Mouse (Mus musculus) liver, embryonic 16.5 days (tissue): Measurements from ENCODE around the gene Pdpn. TPM values are rescaled to one million over a fixed set of nuclear protein-coding genes. Genes with fewer than 3 reads are reported as not detected.

Experiments used
- ATAC-seq: fragments of 200-750 bp; cut with Nextera tagmentation; 2 replicates; pipeline ENCODE4 v1.8.0; 2017; ENCODE audit warnings: low read depth, mild to moderate bottlenecking, moderate number of reproducible peaks, moderate library complexity
- H3K27ac ChIP-seq: fragments of 300-500 bp; sonication (generic); 2 replicates; pipeline ENCODE4 v1.5.1; 2014; ENCODE audit warnings: mild to moderate bottlenecking, low read length
- H3K27me3 ChIP-seq: fragments of 300-500 bp; sonication (generic); 2 replicates; pipeline ENCODE4 v1.6.1; 2014; ENCODE audit warnings: low read depth, low read length, mixed read lengths; ENCODE audit not compliant: control insufficient read depth, insufficient read depth
- H3K36me3 ChIP-seq: fragments of 300-500 bp; sonication (generic); 2 replicates; pipeline ENCODE4 v1.6.1; 2014; ENCODE audit warnings: mild to moderate bottlenecking; ENCODE audit not compliant: control insufficient read depth, insufficient read depth
- H3K4me1 ChIP-seq: fragments of 300-500 bp; sonication (generic); 2 replicates; pipeline ENCODE4 v1.6.1; 2014; ENCODE audit warnings: low read depth, low read length, mixed read lengths; ENCODE audit not compliant: control insufficient read depth
- H3K4me2 ChIP-seq: fragments of 300-500 bp; sonication (generic); 2 replicates; pipeline ENCODE4 v1.6.1; 2014; ENCODE audit warnings: low read depth, low read length, mixed read lengths
- H3K4me3 ChIP-seq: fragments of 300-500 bp; sonication (generic); 2 replicates; pipeline ENCODE4 v1.5.1; 2014; ENCODE audit warnings: low read depth, mild to moderate bottlenecking, low read length
- H3K9ac ChIP-seq: fragments of 300-500 bp; sonication (generic); 2 replicates; pipeline ENCODE4 v1.6.1; 2014; ENCODE audit warnings: low read depth, low read length
- H3K9me3 ChIP-seq: fragments of 300-500 bp; sonication (generic); replicated peaks from 2 replicates; pipeline ENCODE4 v1.6.1; 2016; ENCODE audit warnings: low read length; ENCODE audit not compliant: control insufficient read depth
- WGBS: fragments of 180-500 bp; shearing (Covaris S2); extraction: QIAGEN DNeasy Blood & Tissue Kit; methylation state at CpG from one replicate; pipeline ENCODE4 v1.1.7; 2014; ENCODE audit not compliant: insufficient replicate concordance; 5-methylcytosine and 5-hydroxymethylcytosine counted together
- polyA plus RNA-seq: library from polyadenylated mRNA; unstranded; fragments of >200 nt; fragmentation: Nextera tagmentation; extraction: Ambion mirVana; gene quantifications from 2 replicates; pipeline ENCODE4 v1.2.1, GENCODE M21; 2015

Pdpn gene
- polyA plus RNA-seq, 1 experiment from 2014 or later = 1.5 TPM

GRCm38 (mm10) chr4:143288880-143289279 is 10.5 kb downstream of the Pdpn start:
- Histone ChIP-seq H3K36me3 (no peaks in the 10 kb centered on the region), H3K9ac (no peak overlapping the region), H3K9me3 (no peaks in the 10 kb centered on the region), H3K4me1 (no peaks in the 10 kb centered on the region), H3K4me3 (no peak overlapping the region), H3K27me3 (no peaks in the 10 kb centered on the region), H3K4me2 (peak overlapping the region; percentile 14; the same call in 1 of the 2 replicates), H3K27ac (0 out of 2 replicates have a peak overlapping the region, but pooled peaks have one; percentile 11)
- peak; percentile 19; the same call in 1 of the 2 replicates for ATAC-seq
- 30% methylated on average over 7 of the region's 7 CpGs for WGBS

DNA sequence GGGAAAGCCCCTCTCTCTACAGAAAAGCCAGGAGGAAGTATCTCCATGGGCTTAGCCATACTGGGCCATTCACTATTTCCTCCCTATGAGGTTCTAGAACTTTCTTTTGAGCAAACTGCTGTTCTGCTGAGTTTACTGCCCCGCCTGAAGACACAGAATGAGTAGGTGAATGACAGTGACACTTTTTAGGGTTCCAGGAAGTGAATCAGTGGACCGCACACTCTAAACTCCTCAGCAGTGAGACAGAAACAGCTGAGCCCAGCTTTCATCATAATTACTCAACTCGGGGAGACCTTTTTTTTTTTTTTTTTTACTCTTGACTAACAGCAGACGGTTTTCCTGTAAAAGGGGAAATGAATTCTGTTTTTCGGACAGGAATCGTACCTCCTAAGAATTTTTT is 10.9 kb downstream of the Pdpn start:
- Histone ChIP-seq H3K4me1 (no peaks in the 10 kb centered on the region), H3K27ac (0 out of 2 replicates have a peak overlapping the region, but pooled peaks have one; percentile 11), H3K36me3 (no peaks in the 10 kb centered on the region), H3K4me2 (peak overlapping the region; percentile 14; the same call in 1 of the 2 replicates), H3K9me3 (no peaks in the 10 kb centered on the region), H3K4me3 (no peak overlapping the region), H3K27me3 (no peaks in the 10 kb centered on the region), H3K9ac (no peak overlapping the region)
- ATAC-seq = 0 out of 2 replicates have a peak, but pooled peaks have one; percentile 32
- 18% methylated on average over 6 of the region's 6 CpGs for WGBS

DNA sequence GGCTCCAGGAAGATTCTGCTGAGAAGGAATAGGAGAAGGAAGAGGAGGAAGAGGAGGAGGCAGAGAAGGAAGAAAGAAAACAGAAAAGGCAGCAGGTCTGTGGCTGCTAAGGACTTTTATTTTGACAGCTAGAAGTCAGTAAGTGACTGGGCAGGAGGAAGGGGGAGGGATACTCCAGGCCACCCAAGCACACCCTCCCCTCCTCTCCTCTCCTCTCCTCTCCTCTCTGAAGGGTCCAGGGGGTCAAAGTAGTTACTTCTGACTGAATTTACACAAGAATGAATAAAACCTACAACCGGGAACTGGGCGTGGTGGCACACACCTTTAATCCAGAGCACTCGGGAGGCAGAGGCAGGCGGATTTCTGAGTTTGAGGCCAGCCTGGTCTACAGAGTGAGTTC is 12.3 kb downstream of the Pdpn start:
- ATAC-seq = no peak
- Histone ChIP-seq H3K4me3 (no peak overlapping the region), H3K9ac (no peak overlapping the region), H3K27ac (no peak overlapping the region), H3K9me3 (no peaks in the 10 kb centered on the region), H3K36me3 (no peaks in the 10 kb centered on the region), H3K27me3 (no peaks in the 10 kb centered on the region), H3K4me1 (no peaks in the 10 kb centered on the region), H3K4me2 (no peak overlapping the region)
- WGBS = 60% methylated on average over 4 of the region's 4 CpGs

- WGBS = 62% methylated on average over 3 of the region's 3 CpGs
- Histone ChIP-seq H3K27ac (no peak overlapping the region), H3K27me3 (no peaks in the 10 kb centered on the region), H3K4me1 (no peaks in the 10 kb centered on the region), H3K4me3 (no peak overlapping the region), H3K4me2 (no peak overlapping the region), H3K36me3 (no peaks in the 10 kb centered on the region), H3K9me3 (no peaks in the 10 kb centered on the region), H3K9ac (no peak overlapping the region)
- no peak for ATAC-seq
These were observed 19.2 kb downstream of the Pdpn start for GRCm38 (mm10) chr4:143280166-143280565.

- Histone ChIP-seq H3K4me3 (no peak overlapping the region), H3K36me3 (no peaks in the 10 kb centered on the region), H3K27ac (no peak overlapping the region), H3K9ac (no peak overlapping the region), H3K4me2 (no peak overlapping the region), H3K27me3 (no peaks in the 10 kb centered on the region), H3K4me1 (no peaks in the 10 kb centered on the region), H3K9me3 (no peaks in the 10 kb centered on the region)
- 65% methylated on average over 12 of the region's 12 CpGs for WGBS
- ATAC-seq = no peak
These were observed 19.7 kb downstream of the Pdpn start for GRCm38 (mm10) chr4:143279661-143280060.

DNA sequence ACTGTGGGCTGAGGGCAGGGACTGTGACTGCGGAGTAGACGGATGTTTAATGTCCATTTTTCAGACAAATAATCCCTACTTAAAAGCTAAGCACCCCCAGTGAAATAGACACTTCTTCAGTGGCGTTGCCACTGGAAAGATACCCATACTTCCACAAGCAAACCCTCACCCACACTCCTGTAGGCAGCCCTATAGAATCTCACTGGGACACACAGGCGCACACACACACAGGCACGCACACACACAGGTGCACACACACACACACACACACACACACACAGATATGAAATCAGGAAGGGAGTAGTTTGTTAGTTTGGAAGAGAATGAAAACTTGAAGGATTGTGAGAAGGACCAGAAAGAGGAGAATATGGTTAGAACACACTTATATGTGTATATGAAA is 20.3 kb downstream of the Pdpn start:
- no peaks in the 10 kb centered on the region for H3K9me3 ChIP-seq
- no peak overlapping the region for H3K4me2 ChIP-seq
- WGBS = 81% methylated on average over 5 of the region's 5 CpGs
- no peaks in the 10 kb centered on the region for H3K36me3 ChIP-seq
- H3K4me1 ChIP-seq = no peaks in the 10 kb centered on the region
- no peak for ATAC-seq
- H3K27ac ChIP-seq = no peak overlapping the region
- no peak overlapping the region for H3K9ac ChIP-seq
- no peak overlapping the region for H3K4me3 ChIP-seq
- no peaks in the 10 kb centered on the region for H3K27me3 ChIP-seq

- H3K4me2 ChIP-seq = no peak overlapping the region
- no peaks in the 10 kb centered on the region for H3K27me3 ChIP-seq
- WGBS = 51% methylated on average over 14 of the region's 14 CpGs
- no peak overlapping the region for H3K4me3 ChIP-seq
- no peaks in the 10 kb centered on the region for H3K4me1 ChIP-seq
- H3K36me3 ChIP-seq = no peaks in the 10 kb centered on the region
- ATAC-seq = no peak
- no peak overlapping the region for H3K9ac ChIP-seq
- no peaks in the 10 kb centered on the region for H3K9me3 ChIP-seq
- no peak overlapping the region for H3K27ac ChIP-seq
These were observed 20.9 kb downstream of the Pdpn start for GRCm38 (mm10) chr4:143278429-143278871.

- Histone ChIP-seq H3K4me3 (no peak overlapping the region), H3K27me3 (no peaks in the 10 kb centered on the region), H3K4me1 (no peaks in the 10 kb centered on the region), H3K27ac (no peak overlapping the region), H3K9ac (no peak overlapping the region), H3K9me3 (no peaks in the 10 kb centered on the region), H3K36me3 (no peaks in the 10 kb centered on the region), H3K4me2 (no peak overlapping the region)
- 0 out of 2 replicates have a peak, but pooled peaks have one; percentile 13 for ATAC-seq
- 28% methylated on average over 6 of the region's 6 CpGs for WGBS
These were observed 22.0 kb downstream of the Pdpn start for GRCm38 (mm10) chr4:143277319-143277718.

DNA sequence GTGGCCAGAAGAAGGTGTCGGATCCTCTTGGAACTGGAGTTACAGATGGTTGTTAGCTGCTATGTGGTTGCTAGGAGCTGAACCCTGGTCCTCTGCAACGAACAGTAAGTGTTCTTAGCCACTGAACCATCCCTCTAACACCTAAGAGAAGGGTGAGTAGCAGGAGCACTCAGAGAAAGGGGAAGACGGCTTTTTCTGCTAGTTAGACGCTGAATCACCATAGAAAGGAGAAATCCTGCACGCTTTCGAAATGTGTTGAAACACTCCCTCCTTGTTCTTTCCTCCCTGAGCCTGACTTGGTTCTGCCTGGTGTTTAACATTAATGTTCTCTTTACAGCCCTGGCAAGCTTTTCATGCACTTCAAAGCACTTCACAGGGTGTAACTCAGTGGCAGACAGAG is 27.8 kb downstream of the Pdpn start:
- no peaks in the 10 kb centered on the region for H3K4me1 ChIP-seq
- no peak overlapping the region for H3K27ac ChIP-seq
- H3K9ac ChIP-seq = no peak overlapping the region
- no peaks in the 10 kb centered on the region for H3K27me3 ChIP-seq
- H3K36me3 ChIP-seq = no peaks in the 10 kb centered on the region
- 34% methylated on average over 6 of the region's 6 CpGs for WGBS
- no peak for ATAC-seq
- no peaks in the 10 kb centered on the region for H3K9me3 ChIP-seq
- no peak overlapping the region for H3K4me3 ChIP-seq
- no peak overlapping the region for H3K4me2 ChIP-seq
